Mouse (Mus musculus): Measurements from ENCODE around the gene Syce2.
A peak's percentile ranks its signal among the peaks of the same experiment; 100 is the strongest.

Syce2 gene

DNA sequence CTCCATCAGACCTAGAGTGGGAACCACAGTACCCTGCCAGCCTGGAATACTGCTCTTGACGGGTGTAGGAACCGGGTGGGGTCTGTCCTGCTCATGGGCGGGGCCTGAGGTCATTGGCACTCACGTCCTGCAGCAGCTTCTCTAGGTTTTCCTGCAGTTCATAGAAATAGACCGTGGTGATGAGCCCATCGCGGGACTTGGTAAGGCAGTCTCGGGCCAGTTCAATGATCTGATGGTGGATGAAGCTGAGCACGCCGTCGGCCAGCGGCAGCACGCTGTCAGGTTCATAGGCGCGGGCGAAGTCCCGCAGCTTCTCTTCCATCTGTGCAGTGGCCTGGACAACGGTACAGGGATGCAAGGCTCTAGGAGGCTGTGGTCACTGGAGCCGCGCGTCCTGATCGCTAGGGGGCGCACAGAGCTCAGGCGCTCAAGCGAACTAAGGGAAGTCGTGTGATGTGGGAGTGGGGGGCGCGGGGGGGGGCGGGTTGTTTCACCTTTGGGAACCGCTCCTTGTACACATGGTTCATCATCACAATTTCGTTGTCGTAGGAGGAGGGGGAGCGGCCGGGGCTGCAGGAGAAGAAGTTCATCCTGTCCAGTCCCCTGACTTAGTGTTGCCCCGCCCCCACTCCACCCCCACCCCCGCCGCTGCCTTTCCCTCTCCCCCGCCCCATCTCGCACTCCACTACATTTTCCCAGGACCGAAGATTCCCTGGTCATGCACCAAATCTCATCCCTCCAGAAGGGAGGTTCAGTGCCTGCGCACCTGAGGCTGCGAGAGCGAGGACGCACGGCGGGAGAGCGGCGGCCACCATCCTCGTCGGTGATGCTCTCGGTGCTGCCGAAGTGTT is 56.8 kb downstream of the Syce2 start:
- peak in 1 of 2 experiments; percentile 66 for DNase-seq (ENCODE audit: low spot score in 2 of 2)

DNA sequence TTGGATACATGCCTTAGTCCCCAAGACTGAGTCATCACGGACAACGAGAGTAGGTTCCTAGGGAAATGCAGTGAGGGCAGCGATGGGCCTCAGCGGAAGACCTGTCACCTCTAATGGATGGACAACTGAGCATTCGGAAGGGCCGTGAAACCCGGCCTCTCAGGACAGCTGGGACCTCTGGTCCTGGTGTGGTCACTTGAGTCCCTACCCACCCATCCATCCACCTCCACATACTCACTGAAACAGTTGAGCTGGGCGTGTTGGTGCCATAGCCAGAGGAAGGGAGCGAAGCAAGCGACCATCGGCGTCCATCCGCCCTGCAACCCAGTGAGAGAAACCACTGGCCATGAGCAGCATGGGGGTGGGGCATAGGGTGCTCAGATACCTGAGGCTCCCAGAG is 58.7 kb downstream of the Syce2 start:
- no peak for DNase-seq (ENCODE audit: low spot score in 2 of 2)

DNA sequence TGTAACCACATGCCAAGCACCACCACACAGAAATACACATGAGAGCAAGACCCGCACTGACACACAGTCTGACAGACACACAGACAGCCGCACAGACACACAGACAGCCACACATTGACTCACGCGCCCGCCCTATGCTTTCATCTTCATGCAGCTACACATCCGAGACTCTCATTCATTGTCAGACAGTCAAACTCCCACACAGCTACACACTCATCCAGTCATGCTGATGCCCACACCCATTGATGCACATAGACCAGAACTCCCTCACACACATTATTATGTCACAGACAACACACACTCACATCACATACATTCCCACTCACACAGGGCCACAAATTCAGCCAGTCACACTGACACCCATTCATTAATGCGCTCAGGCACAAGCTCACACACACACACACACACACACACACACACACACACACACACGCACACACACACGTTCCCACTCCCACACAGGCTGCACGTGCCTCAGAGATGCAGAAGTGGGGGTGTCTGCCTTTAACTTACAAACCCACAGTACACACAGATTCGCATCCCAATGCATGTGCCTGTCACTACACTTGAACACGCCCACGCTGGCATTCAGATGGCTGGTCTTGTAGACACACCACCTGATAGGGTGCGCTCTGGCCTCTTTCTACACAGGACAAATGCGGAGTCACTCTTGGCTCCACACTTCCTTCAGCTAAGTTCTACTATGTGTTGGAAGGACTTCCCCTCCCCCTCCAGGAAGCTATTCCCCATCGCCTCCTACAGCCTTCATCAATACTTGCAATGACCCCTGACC is 62.1 kb downstream of the Syce2 start:
- DNase-seq (ENCODE audit: low spot score in 2 of 2): no peak

DNA sequence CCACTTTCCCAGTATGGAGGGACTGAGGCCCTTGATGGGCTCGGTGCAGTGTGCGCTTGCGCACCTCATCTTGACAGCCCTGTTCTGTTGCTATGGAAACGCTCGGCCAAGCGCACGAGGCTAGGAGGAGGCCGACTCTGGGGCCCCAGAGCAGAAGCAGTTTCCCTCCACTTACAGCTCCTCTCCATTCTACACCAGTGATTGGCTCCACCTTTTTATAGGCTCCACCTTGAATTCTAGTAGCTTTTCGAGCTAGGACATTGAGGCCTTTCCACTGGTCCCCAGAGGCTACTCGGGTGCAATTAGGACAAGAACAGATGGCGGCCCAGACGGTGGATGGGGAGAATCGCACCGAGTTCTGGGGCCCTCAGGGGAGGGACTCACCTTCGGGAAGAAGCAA is 62.9 kb downstream of the Syce2 start:
- DNase-seq (ENCODE audit: low spot score in 2 of 2): peak in 1 of 2 experiments; percentile 50

DNA sequence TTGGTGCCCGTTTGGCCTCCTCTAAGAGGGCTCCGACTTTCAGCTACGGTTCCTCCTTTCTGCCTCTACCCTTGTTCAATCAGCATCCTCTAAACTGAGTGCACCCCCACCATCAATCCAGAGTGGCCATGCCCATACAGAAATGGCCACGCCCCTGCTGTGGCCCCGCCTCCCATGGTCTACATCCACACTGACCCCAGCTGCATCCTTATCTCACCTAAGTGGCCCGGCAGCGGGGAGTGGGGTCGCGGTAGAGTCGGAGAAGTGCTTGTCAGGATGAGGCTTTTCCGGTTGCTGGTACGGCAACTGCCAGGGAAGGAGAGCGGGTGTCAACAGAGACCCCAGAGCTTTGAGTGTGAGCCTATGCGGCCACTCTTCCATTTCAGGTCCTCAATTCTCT is 63.6 kb downstream of the Syce2 start:
- no peak for DNase-seq (ENCODE audit: low spot score in 2 of 2)

DNA sequence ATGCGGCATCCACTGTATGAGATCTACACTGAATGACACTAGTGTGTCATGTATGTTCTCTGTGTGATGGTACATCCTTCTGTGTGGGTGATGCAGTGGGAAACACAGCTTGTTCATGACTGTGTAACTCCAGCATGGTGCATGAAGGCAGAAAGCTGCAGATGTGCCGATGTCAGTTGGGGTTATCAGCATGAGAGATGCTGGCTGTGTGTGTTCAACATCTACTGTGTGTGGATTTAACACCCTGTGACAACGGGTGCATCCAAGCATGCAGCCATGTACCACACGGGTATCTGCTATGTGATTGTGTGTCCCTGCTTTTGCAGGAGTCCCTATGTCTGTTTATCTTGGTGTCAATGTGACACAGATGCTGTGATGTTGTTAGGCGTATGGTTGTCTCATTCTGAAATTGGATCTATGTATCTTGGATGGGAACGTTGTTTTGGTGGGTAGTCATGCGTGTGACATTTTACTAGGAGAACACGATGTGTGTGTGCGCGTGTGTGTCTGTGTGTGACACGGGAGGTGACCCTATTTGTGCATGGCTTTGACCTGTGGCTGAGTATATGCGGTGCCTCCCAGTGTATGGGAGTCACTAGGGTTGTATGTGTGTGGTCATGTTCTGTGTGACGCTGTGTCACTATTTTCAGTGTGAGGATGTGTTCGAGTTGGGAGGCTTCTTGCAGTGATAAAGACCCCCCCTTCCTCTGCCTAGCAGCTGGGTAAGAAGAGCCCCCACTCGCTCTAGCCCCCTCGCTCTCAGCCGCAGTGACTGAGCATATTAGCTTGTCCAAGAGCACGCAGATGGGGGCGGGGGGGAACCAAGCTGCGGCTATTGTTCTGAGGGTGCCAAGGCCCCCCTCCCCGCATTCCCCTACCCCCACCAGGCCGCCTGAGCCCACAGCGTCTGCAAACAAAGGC is 64.4 kb downstream of the Syce2 start:
- peak in 1 of 2 experiments; percentile 19 for DNase-seq (ENCODE audit: low spot score in 2 of 2)

DNA sequence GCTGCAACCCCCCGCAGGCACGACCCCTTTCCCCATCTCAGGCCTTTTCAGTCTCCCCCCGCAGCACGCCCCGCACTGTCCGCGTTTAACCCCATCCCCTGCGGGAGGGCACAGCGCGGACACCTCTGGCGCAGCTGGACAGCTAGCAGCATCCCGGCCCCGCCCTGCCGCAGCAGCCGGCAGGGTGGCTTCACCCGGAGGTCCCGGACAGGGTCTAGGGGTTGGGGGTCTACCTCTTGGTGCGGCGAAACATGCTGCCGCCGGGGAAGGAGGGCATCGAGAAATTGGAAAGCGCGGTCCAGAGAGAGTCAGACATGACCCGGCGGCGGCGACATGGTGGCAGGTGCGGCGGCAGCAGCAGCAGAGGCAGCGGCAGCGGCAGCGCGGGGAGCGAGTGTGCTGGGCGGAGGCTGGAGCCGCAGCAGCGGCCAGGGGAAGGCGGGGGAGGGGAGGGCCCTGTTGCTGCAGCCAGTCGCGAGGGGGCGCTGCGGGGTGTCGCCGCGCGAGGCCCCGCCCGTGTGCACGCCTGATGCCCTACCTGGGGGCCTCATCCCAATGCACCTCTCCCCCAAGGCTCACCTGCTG is 65.1 kb downstream of the Syce2 start, which contains the start of gene Mast1:
Mast1 (minus strand) TSS at position 398 of the 585 bp plus-strand sequence.
- peak in 1 of 2 experiments; percentile 57 for DNase-seq (ENCODE audit: low spot score in 2 of 2)

Measured in left cerebral cortex, adult 9 months (tissue).